Mouse (Mus musculus): Measurements from ENCODE around the gene Slc22a12. TPM values are rescaled to one million over a fixed set of nuclear protein-coding genes. Genes with fewer than 3 reads are reported as not detected.

Slc22a12 gene
- total RNA-seq, 2 experiments from 2014 or later, result not detected

GRCm38 (mm10) chr19:6522289-6522688, 20.5 kb downstream of the Slc22a12 start:
- intact Hi-C loops (cut with DNase I; ENCODE audit: low total_unique reads), result no loop called here
- no peak for DNase-seq

GRCm38 (mm10) chr19:6521630-6522029, 21.2 kb downstream of the Slc22a12 start:
- intact Hi-C loops (cut with DNase I; ENCODE audit: low total_unique reads), result no loop called here
- DNase-seq, result no peak

- intact Hi-C loops (cut with DNase I; ENCODE audit: low total_unique reads), result no loop called here
- DNase-seq, result no peak
Measured at GRCm38 (mm10) chr19:6519483-6519882, 23.3 kb downstream of the Slc22a12 start.

DNA sequence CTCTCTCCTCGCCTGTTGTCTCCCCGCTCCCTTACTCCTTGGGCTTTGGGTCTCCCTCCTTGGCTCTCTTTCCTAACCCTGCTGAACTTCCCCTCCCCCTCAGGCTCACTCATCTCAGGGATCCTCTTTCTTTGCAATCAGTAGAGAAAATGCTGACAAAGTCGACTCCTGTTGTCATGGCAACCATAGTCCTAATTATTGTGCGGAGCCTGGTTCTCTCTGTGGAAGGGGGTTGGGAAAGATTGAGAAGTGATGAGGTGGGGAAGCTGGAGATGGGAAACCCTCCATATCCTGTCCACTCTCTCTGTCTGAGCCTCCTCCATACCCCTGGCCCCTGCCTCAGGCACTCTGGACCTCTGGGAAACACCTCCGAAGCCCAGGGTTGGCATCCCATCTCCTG, 24.2 kb downstream of the Slc22a12 start:
- intact Hi-C loops (cut with DNase I; ENCODE audit: low total_unique reads), result no loop called here
- no peak for DNase-seq

GRCm38 (mm10) chr19:6516153-6516552, 26.7 kb downstream of the Slc22a12 start:
- no peak for DNase-seq
- intact Hi-C loops (cut with DNase I; ENCODE audit: low total_unique reads), result no loop called here

GRCm38 (mm10) chr19:6515448-6515847, 27.4 kb downstream of the Slc22a12 start:
- intact Hi-C loops (cut with DNase I; ENCODE audit: low total_unique reads), result no loop called here
- DNase-seq, result no peak

- no peak for DNase-seq
- intact Hi-C loops (cut with DNase I; ENCODE audit: low total_unique reads), result no loop called here
Measured at GRCm38 (mm10) chr19:6514940-6515339, 27.9 kb downstream of the Slc22a12 start.

GRCm38 (mm10) chr19:6513389-6514139, 29.3 kb downstream of the Slc22a12 start:
- DNase-seq, result no peak
- intact Hi-C loops (cut with DNase I; ENCODE audit: low total_unique reads), result no loop called here

DNA sequence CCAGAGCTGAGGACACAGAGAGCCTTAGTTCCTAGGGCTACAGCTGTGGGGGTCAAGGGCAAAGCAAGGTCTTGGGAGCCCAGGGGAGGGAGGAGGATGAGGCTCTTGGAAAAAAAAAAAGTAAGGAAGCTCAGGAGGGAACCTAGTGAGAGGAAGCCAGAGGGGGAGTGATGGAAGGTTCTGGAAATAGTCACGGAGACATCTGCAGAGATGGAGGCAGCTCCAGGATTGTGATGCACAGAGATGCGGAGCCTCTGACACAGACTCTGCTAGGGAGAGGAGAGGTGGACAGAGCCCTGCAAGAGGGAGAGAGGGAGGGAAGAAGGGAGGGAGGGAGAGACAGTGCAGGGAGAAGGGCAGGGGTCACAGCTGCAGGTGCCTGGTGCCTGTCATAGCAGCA, 32.3 kb downstream of the Slc22a12 start:
- no peak for DNase-seq
- intact Hi-C loops (cut with DNase I; ENCODE audit: low total_unique reads), result no loop called here

- intact Hi-C loops (cut with DNase I; ENCODE audit: low total_unique reads), result no loop called here
- DNase-seq, result no peak
Measured at GRCm38 (mm10) chr19:6509881-6510280, 33.0 kb downstream of the Slc22a12 start.

DNA sequence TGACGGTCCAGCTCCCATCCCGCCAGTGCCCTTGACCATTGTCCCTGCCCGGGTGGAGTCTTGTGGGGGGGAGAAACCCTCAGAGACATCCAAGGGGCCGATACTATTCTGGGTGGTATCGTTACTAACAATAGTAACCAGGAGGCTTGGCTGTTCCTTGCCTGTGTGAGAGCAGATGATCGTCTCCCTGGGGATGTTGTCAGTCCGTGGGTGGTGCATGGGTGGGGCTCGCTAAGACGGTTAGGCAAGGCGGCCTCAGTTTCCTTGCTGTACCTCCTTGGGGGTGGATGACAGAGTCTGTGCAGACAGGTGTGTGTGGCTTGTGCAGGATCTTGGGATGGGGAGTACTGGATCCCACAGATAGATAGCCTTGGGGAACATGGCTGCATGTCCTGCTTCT, 35.4 kb downstream of the Slc22a12 start:
- intact Hi-C loops (cut with DNase I; ENCODE audit: low total_unique reads), result no loop called here
- DNase-seq, result no peak

DNA sequence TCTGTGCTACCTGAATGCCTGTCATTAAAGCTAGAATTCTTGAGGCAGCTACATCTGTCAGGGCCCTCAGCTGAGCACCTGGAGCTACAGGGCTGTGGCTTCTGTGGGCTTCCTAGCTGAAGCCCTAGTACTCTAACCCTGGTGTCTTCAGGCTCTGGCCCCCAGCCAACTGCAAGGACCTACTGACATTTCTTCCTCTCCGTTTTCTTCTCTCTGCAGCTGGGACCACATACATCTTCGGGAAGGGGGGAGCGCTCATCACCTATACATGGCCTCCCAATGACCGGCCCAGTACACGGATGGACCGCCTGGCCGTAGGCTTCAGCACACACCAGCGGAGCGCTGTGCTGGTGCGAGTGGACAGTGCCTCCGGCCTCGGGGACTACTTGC, 38.2 kb downstream of the Slc22a12 start:
- intact Hi-C loops (cut with DNase I; ENCODE audit: low total_unique reads), result no loop called here
- no peak for DNase-seq

DNA sequence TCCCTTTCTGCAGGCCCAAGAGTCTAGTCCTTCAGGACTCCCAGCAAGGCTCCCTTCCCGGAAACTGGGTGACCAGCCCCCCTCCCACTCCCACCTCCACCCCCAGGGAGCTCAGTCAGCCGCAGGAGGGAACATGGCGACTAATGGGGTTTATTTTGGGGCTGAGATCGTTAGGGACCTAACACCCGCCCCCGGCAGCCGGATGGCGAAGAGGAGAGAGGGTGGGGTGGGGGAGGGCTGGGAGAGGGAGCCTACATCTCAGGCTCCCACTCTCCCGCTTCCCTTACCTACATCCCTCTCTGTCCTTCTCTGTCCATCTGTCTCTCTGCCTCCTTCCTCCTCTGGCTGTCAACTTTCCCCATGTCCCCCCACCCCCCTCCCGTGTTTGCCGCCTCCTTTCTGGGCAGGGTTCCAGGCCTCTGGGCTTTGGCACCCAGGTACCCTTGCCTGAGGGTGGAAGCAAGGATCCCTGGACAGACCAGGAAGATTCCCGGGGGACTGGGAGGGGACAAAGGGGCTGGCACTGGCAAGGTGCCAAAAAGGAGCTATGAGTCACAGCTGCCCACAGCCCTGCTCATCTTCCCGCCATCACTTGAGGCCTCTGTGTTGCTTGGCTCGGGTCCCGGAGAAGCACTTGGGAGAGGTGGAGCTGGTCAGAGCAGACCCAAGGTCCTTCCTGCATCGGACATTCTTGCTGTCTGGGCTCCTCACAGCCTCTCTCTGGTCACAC, 38.7 kb downstream of the Slc22a12 start:
- intact Hi-C loops (cut with DNase I; ENCODE audit: low total_unique reads), result no loop called here
- no peak for DNase-seq

DNA sequence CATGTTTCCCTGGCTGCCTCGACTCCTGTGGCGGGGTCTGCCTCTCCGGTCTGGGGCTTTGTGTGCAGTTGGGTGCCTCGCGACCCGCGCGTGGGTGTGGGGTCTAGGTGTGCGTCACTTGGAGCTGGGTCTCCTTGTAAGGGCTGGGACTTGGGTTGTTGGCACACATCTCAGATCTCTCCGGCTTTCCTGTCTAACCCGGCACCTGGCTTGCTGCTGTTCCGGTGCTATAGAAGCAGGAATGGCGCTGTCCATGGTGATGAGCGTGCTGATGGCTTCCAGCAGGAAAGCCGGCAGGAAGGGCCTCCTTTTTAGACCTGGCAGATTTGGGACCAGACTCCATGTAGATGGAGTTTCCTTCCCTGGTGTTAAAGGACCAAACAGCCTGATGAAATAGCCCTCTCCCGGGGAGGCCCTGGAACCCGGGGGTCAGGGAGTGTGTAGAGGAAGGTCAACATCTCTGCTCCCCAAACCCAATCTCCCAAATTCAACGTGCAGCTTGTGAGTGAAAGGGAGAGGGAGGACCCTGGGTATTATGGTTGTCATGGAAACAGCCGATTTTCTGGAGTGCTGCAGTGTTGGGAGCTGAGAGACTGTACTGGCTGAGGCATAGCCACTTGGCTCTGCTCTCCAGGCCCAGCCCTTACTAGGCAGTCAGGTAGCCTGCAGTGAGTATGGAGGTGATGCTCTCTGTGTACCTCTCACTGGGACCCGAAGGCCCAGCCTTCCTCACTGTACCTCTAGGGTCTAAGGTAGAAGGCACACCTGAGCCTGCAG, 40.1 kb downstream of the Slc22a12 start:
- DNase-seq, result peak; percentile 61
- intact Hi-C loops (cut with DNase I; ENCODE audit: low total_unique reads), result no loop called here

- intact Hi-C loops (cut with DNase I; ENCODE audit: low total_unique reads), result no loop called here
- no peak for DNase-seq
Measured at GRCm38 (mm10) chr19:6502035-6502541, 40.7 kb downstream of the Slc22a12 start.

GRCm38 (mm10) chr19:6500636-6501025, 42.2 kb downstream of the Slc22a12 start:
- DNase-seq, result no peak
- intact Hi-C loops (cut with DNase I; ENCODE audit: low total_unique reads), result no loop called here

DNA sequence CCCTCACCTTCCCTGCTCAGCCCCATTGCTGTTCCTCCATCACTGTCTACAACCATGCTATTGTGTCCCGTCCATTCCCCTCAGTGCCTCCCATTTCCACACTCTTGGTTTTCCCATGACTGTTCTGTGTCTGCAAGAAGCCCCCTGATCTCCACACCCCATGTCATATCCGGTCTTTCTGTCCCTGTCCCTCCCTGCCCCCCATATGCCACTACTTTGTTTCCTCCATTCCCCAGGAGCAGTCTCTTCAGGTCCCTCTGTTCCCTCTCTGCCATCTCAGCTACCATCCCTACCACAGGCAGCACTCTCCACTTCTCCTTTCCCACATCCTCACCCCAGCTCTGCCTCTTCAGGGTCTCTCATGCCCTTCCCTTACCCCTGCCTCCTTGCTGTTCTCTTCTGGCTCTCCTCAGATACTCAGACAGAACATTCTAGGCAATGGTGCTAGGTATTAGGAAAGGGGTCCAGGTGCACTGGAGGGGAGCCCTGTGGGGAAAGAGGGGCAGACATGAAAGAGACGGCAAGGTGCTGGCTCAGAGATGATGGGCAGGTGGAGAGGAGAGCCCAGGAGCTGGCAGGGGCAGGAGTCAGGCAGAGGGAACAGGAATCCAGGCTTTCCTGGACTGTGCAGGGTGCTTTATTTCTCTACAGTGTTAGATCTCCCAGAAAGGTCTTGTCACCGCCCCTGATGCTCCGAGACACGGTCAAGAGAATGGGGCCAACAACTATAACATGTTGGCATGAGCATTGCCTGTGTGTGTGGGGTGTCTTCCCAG, 42.8 kb downstream of the Slc22a12 start:
- intact Hi-C loops (cut with DNase I; ENCODE audit: low total_unique reads), result no loop called here
- no peak for DNase-seq

DNA sequence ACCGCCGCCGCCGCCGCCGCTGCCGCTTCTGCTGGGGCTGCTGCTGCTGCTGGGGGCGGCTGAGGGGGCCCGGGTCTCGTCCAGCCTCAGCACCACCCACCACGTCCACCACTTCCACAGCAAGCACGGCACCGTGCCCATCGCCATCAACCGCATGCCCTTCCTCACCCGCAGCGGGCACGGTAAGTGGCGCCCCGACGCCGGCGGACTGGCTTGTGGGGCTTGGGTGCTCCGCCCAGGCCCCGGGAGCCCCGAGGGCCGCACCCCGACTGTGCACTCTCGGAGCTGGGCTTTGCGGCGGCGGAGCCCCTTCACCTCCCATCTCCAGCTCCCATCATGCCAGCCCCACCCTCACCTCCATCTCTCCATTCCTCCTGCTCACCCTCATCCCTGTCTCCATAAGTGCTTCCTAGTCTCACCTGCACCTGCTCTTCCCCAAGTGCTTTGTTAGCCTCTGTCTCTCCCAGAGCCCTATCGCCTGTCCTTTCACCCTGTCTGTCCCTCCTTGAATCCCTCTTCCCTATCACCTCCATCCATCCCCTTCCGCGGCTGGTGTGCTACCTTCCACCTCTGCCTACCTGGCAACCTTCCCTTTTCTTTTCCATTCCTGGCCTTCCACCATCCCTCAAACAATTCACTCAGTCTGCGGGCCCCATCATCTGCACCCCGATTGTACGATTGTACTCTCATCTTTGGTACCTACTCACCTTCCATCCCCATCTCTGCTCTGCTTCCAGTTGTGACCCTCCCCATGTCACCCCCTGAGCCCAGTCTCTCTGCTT, 44.3 kb downstream of the Slc22a12 start:
- intact Hi-C loops (cut with DNase I; ENCODE audit: low total_unique reads), result no loop called here
- DNase-seq, result no peak

GRCm38 (mm10) chr19:6497803-6498202, 45.0 kb downstream of the Slc22a12 start:
- no peak for DNase-seq
- intact Hi-C loops (cut with DNase I; ENCODE audit: low total_unique reads), result no loop called here

Measured in gastrocnemius, postnatal 14 days (tissue).